Mouse (Mus musculus) inflammation-experienced regulatory T-cells (primary cell): ENCODE measurements around the gene Rfx3. TPM values are rescaled to one million over a fixed set of nuclear protein-coding genes. Genes with fewer than 3 reads are reported as not detected.

ENCODE experiments used
- polyA plus RNA-seq, 2 experiments: library from polyadenylated mRNA; unstranded; fragments of 100-300 nt; shearing (Covaris generic); gene quantifications; one replicate each; pipeline ENCODE4 v1.2.1; 2017

Gene Rfx3
- 1 to 10 TPM; 6.7 to 9.2 TPM for polyA plus RNA-seq

DNA sequence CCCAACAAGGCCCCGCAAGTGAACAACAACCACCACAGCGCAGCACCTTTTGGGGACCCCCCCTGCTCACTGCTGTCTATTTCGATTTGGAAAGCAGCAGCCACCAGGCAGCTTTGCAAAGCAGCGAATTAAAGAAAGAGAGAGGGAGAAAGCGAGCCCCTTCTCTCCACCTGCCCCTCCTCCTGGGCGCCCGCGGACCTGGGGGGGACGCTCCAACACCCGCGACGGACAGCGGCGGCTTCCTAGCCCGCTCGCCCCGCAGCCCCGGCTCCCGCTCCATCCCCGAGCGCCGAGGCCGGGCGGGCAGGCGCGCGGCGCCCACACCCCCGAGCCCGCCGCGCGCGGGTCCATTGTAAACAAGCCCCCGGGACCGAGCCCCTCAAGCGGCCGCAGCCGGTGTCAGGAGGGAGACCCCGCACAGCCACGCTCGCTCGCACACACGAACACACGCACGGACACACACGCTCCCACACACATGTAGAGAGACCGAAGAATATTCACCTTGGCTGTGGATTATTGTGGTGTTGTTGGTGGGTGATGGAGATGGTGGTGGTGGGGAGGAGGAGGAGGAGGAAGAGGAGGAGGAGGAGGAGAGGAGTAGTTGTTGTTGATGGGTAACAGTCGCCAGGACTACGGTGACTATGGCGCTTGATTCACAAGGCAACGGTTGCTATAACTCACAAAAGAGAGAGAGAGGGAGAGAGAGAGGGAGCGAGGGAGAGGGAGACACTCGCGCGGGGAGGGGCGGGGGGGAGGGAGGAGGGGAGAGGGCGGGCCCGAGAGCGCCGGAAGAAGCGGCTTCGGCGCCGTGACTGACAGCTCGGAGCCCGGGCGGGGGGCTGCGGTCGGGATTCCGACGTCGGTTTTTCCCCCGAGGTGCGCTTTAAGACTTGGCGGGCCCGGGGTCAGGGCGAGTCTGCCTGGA lies at the start of gene Rfx3:
TSS of gene Rfx3 (minus strand) at position 696 of the 925 bp plus-strand sequence.

